Mouse (Mus musculus) liver, adult (tissue): ENCODE data around the gene Npvf.

Experiments
- GATA4 ChIP-seq: IDR thresholded peaks from 2 replicates; pipeline ENCODE4 v1.6.1; 2014; ENCODE audit warnings: mild to moderate bottlenecking, low read length; ENCODE audit not compliant: insufficient replicate concordance

Gene Npvf

GRCm38 (mm10) chr6:50656426-50656825, 2.2 kb upstream of the Npvf start:
- no peak for TF ChIP-seq GATA4

DNA sequence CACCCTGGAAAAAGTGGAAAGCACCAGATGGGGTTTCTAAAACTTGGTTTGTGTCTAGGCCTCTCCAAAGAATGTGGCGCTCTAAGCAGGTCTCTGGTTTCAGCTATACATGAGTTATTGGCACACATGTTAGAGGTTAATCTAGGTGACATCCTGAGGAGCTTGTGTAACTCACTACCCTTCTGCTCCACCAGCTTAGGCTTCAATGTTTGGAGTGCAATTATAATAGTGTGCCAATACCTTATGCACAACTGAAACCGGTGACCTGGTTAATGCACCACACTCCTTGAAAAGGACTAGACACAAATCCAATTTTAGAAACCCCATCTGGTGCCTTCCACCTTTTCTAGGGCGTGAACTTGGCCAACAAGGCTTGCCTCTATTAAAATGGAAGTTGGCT, 1.7 kb upstream of the Npvf start:
- TF ChIP-seq GATA4: no peak

- TF ChIP-seq GATA4: no peak
Measured at GRCm38 (mm10) chr6:50647656-50648055, 6.6 kb downstream of the Npvf start.

DNA sequence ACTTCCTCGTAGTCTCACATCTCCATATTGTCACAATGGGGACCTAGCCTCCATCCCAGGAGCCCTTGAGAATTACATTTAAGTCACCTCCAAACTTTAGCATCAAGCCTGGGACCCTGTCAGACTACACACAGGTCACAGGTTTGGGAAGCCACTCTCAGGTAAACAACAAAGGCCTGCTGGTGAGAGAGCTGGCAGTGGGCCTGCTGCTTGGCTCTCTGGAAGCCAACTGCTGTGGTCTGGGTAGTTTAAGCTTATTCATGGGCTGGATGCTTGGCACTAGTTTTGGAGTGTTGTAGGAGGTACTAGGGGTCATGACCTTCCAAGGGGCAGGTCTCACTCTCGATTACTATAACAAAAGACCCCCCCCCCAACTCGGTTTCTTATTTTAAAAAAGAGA, 7.6 kb downstream of the Npvf start:
- no peak for TF ChIP-seq GATA4

- no peak for TF ChIP-seq GATA4
Measured at GRCm38 (mm10) chr6:50644701-50645100, 9.5 kb downstream of the Npvf start.

DNA sequence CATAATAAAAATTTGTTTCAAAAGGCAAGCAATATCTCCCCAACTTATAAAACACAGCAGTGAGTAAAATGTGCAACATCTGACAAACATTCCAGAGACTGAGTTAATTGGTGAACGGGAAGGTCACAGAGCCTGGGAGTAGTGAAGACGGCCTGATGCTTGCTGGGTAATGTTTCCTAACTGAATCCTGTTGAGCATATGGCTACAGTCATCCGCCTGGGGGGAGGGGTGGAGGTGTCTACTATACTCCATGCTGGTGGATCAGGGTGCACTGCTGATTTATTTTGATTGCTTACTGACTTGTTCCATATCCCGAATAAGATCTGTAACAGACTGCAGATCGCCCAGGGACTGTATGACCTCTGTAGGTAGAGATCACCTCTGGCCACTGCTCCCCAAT, 12.3 kb downstream of the Npvf start:
- TF ChIP-seq GATA4: no peak

GRCm38 (mm10) chr6:50640377-50640776, 13.9 kb downstream of the Npvf start:
- no peak for TF ChIP-seq GATA4

DNA sequence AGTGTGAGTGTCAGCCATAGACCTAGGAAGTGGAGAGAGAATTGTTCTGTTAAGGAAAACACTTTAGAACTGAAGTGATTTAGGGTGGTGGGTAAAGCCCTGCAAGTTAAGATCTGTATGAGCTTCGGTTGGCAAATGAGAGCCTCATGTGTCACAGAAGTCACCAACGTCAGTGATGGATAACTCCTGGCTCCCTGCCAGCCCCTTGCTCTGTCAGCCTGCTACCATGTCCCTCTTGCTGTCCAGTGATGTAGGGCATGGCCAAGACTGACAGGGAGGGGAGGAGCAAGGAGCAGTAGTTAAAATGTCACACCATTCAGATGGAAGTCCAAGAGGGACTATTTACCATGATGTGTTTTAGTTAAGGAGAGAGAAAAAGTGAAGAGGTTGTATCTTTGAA, 14.6 kb downstream of the Npvf start:
- no peak for TF ChIP-seq GATA4

DNA sequence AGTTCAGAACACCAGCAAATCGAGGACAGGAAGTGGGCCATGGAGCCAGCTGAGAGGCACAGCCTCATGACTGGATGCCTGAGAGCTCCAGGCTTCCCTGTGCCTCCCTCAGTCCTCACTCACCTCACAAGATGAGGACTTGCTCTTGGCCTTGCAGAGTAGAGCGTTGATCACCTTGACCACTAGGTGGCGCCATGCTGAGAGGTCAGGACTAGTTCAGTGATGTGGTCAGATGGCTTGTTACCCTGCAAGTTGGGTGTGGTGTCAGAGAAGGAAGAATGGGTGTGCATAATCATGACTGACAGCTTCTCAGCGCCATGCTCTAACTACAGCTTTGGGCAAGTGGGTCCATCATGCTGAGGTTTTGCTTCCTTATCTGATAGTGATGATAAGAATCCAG, 52.6 kb downstream of the Npvf start:
- no peak for TF ChIP-seq GATA4
